Mouse (Mus musculus) left cerebral cortex, adult 9 months (tissue): Measurements from ENCODE around the gene Fcho2.
"Not testable (repeated sequence)": the region's sequence is repeated elsewhere in the genome, so short reads cannot be mapped to it uniquely, and the experiment has no call there.

Source experiments
- DNase-seq, 2 experiments: peaks; one replicate each; pipeline ENCODE4 v3.0.0; 2022; ENCODE audit warnings: low spot score in 2 of 2

Gene Fcho2

GRCm38 (mm10) chr13:98815147-98815785 lies at the start of gene Fcho2:
Fcho2 (minus strand) TSS chr13:98815449.
- DNase-seq, result peak; percentile 91 to 96

DNA sequence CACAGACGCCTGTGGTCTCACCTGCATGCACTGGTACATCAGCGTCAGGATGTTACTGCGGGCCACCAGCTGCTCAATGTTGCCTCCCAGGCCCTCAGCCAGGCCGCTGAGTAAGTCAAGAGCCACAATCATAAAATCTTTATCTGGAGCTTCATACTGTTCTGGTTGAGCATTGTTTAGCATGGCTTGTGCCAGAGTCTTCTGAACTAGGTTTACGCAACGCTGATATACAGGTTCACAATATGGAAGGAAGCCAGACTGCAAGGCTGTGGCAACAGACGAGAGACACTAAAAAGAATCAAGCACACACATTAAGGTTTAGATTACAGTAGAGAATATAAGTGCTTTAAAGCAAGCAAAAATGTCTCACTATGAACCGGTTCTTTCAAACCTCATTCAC lies 40.0 kb upstream of the Fcho2 start:
- DNase-seq, result no peak

- no peak for DNase-seq
These were observed 30.5 kb upstream of the Fcho2 start for GRCm38 (mm10) chr13:98845794-98846193.

GRCm38 (mm10) chr13:98836423-98837088 lies 21.3 kb upstream of the Fcho2 start:
- no peak for DNase-seq

DNA sequence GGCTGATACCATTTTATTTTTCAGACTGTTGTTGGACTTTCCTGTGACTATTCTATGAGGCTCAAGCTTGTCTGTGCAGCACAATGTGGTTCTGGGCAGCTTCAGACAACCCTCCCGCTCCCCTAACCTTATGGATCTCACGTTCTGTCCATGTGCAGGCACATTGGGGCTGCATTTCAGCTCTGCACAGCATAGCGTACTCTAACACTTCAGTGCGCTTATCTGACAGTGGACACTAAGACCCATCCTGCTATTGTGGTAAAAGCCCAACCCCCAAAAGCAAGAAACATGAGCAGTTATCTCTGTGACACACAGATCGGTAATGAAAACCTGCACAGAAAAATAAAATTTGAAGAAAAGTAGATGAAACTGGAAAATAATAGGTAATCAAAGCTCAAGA lies 20.5 kb upstream of the Fcho2 start:
- no peak for DNase-seq

GRCm38 (mm10) chr13:98834723-98835122 lies 19.5 kb upstream of the Fcho2 start:
- no peak for DNase-seq

DNA sequence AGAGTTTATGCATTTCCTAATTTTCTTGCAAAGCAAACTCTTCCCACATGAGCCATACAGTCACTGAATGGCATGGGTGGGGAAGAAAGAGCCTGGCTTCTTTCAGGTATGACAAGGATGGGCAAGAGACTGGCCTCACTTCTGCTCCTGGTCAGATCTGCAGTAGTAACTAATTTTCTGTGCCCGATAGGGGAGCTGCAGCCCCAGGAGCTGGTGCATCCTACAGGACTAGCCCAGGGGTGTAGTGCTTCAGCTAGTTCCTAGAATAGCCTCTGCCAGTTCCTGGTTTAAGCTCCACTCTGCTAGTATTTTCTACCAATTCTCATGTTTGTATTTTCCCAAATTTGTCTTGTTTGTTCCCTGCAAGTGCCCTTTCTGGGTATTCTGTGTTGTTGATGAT lies 18.9 kb upstream of the Fcho2 start:
- DNase-seq, result no peak

DNA sequence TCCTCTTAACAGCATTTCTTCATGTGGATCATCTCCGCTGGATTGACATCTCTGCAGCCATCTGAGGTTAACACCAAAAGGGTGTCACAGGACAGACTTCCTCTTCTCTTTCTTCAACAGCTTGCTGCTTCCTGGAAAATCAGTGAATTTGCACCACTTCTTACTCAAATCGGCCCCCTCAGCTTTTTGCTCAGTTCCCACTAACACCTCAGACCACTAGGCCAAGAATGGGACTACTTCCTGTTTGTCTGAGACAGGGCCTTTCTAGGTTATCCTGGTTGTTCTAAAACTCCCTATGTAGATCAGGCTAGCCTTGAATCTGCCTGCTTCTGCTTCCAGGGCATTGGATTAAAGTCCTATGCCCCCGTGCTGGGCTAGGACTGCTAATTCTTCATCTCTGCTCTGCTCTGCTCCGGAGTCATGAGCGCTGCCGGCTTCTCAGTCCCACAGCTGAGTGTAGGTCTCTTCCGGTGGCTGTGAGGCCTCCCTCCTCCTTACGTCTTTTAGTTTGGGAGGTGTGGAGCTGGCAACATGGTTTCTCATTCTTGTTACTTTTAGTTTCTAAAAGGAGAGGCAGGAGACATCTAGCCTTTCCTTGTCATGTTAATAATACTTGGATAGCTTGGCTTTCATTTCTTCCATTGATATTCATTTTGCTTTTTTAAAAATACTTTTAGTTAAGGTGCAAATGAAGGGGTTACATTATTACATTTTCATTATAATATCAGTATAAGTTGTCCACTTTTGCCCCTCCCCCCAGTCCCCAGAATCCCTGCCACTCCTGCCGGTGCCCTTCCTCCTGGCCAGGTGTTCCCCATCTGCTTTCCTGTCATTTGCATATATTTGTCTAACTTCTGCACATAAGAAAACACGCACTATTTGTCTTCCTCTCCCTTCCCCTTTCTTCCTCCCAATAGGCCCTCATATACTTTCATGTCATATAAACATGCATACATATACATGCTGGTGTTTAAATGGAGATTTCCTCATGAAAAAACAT lies 17.5 kb upstream of the Fcho2 start:
- DNase-seq, result no peak

GRCm38 (mm10) chr13:98829026-98829425 lies 13.8 kb upstream of the Fcho2 start:
- not testable (repeated sequence) for DNase-seq

DNA sequence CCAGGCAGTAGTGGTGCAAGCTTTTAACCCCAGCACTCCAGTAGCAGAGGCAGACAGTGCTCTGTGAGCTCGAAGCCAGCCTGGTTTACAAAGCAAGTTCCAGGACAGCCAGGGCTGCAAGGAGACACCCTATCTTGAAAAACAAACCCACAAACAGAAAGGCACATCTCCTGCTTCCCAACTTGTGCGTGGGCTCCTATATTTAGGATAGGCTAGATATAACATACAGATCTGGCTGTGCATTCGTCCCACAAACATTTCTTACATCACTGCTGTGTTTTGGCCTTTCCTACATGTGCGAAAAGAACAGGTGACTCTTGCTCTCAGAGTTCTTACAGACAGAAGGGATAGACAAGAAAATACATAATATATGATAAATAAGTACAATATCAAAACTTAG lies 10.3 kb upstream of the Fcho2 start:
- no peak for DNase-seq

DNA sequence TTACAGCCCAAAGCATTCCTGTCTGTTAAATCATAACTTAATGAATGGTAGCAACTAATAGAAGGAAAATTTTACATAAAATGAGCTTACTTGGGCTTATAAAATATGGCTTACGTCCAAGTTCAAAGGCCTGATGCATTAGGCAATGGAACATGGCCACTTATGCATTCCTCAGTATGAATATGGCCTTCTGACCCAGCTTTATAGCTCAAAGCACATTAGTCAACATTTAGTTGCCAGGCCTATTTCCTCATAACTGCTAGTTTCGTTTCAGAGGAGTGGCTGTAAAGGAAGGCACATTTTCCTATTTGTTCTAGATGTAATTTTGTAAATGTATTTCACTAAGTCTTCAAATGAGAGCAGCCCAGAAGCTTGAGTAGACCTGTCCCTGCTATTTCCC lies 3.8 kb upstream of the Fcho2 start:
- no peak for DNase-seq

DNA sequence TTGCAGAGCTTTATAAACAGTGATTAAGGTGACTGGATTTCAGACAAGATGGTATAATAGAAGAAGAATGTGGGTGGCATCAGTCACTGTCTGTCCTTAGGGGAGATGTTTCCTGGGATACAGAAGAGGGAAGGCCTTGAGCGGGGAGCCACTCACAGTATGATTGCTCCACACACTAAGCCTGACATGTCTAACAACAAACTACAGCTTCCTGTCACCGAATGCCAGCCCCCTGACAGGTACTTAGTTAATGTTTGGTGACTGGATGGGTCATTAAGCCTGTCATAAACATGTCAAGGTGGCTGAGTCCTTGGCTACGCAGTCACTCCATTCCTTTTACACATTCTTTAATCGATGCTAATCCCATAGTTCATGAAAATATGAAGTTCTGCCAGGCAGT lies 3.0 kb upstream of the Fcho2 start:
- DNase-seq, result no peak

- no peak for DNase-seq
These were observed 2.5 kb upstream of the Fcho2 start for GRCm38 (mm10) chr13:98817766-98818165.

DNA sequence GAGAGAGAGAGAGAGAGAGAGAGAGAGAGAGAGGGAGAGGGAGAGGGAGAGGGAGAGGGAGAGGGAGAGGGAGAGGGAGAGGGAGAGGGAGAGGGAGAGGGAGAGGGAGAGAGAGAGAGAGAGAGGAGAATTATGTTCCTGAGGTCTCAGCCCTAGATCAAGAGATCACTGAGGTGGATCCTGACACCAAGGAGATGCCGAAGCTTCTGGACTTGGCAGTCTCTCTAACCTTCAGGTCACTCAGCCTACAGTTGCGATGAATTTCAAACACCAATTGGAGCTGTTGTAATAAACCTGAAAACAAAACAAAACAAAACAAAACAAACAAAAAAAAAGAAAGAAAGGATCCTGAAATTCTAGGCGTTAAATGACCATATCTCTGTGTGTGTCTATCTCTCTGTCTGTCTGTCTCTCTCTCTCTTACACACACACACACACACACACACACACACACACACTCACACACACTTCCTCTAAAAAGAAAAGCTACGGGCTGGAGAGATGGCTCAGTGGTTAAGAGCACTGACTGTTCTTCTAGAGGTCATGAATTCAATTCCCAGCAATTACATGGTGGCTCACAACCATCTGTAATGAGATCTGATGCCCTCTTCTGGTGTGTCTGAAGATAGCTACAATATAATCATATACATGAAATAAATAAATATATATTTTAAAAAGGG lies 1.9 kb upstream of the Fcho2 start:
- DNase-seq, result not testable (repeated sequence)

DNA sequence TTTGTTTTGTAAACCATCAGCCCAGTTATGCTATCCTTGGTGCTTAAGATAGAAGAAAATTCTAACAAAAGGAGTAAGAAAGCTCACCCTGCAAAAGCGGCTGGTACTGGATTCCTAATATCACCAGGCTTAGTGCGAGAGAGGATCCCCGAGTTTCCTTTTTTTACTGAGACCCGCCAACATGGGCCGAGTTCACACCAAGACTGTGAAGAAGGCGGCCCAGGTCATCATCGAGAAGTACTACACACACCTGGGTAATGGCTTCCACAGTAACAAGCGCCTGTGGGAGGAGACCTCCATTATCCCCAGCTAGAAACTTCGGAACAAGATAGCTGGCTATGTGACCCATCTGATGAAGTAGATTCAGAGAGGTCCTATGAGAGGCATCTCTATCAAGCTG lies 1.3 kb upstream of the Fcho2 start:
- DNase-seq, result no peak

- peak in 1 of 2 experiments; percentile 35 for DNase-seq
These were observed 791 bp downstream of the Fcho2 start for GRCm38 (mm10) chr13:98814275-98815040.

DNA sequence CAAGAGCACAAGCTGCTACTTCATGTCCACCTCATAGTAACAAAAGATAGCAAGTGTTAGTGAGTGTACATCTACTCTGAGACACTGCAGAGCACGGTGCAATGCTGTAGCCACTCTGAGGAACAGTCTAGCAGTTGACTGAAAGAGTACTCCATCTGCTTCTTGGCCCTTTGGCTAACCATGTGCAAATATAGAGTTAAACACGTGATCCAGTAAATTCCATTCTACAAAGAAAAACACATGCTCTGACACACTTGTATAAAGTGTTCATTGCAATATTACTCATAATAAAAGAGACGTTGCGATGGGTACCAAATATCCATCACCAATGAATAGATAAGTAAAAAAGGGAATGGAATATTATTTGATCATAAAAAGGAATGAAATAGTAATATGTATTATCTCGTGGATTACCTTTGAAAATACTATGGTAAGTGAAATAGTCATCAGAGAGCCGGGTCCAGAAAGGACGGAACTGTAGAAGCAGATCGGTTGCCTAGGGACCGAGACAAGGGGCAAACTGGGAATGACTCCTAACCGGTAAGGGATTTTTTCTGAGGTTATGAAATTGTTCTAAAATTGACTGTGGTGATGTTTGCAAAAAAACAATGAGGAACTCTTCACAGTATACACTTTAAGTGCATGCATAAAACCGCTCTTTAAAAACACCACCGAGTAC lies 1.5 kb downstream of the Fcho2 start:
- DNase-seq, result no peak

- DNase-seq, result no peak
These were observed 2.1 kb downstream of the Fcho2 start for GRCm38 (mm10) chr13:98813167-98813566.

GRCm38 (mm10) chr13:98812285-98812684 lies 3.0 kb downstream of the Fcho2 start:
- no peak for DNase-seq

- no peak for DNase-seq
These were observed 5.1 kb downstream of the Fcho2 start for GRCm38 (mm10) chr13:98810143-98810542.

- no peak for DNase-seq
These were observed 6.2 kb downstream of the Fcho2 start for GRCm38 (mm10) chr13:98809087-98809486.
